Mouse (Mus musculus): ENCODE results near the gene Gm20388.

DNA sequence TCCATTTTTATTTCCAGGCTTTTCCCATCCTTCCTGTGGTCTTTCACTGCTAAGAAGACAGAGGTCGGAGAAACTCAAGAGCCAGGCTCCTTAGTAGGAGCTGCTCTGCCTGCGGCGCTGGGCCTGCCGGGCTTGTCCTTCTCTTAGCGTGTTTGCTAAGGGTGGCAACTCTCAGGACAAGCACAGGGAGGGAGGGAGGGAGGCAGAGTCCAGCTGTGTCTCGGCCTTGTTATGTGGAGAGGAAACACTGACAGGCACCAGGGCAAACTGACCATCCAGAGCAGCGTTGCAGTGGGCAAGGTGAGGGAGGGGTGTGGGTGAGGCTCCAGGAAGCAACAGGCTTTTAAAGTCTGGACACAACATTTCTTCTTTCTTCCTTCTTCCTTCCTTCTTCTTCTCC, 178.9 kb downstream of the Gm20388 start:
- TF ChIP-seq CTCF (IDR thresholded peaks at IDR 0.05; ENCODE audit: low read depth, low read length) (no peak), GATA1 (IDR thresholded peaks at IDR 0.05; ENCODE audit: borderline replicate concordance, low read length) (no peak), TAL1 (conservative IDR thresholded peaks at IDR 0.05; ENCODE audit: low read depth, low read length) (no peak), GATA2 (IDR thresholded peaks at IDR 0.05; ENCODE audit: borderline replicate concordance, low read depth, low read length) (no peak), POLR2AphosphoS5 (IDR thresholded peaks at IDR 0.05; ENCODE audit: insufficient replicate concordance, low read depth, low read length) (no peak)

All from G1E (cell line).